Mouse (Mus musculus) kidney, adult 10 weeks (tissue): Measurements from ENCODE around the gene Gm21887. TPM values are rescaled to one million over a fixed set of nuclear protein-coding genes. Genes with fewer than 3 reads are reported as not detected.

ENCODE experiments used
- polyA plus RNA-seq: library from polyadenylated mRNA; stranded (reverse); fragments of 350-450 nt; fragmentation: Illumina TruSeq; extraction: RNeasy Lipid Tissue Mini Kit (QIAGEN cat#74804); gene quantifications from one replicate; pipeline ENCODE4 v1.2.3, GENCODE M21; 2014; ENCODE audit warnings: low read depth, low replicate concordance

Gm21887 gene
- polyA plus RNA-seq, result not detected

GRCm38 (mm10) chrX:170009016-170009750 lies at the start of gene Gm21887:
TSS of gene Gm21887 (plus strand) at chrX:170009659.

Other genes with a start within 250 kb of the Gm21887 start
- not detected for gene 4933400A11Rik, start 230.0 kb upstream of the Gm21887 start, polyA plus RNA-seq